Comparison of ENCODE assay signal across 20 mouse cellular contexts in the genomic region with DNA sequence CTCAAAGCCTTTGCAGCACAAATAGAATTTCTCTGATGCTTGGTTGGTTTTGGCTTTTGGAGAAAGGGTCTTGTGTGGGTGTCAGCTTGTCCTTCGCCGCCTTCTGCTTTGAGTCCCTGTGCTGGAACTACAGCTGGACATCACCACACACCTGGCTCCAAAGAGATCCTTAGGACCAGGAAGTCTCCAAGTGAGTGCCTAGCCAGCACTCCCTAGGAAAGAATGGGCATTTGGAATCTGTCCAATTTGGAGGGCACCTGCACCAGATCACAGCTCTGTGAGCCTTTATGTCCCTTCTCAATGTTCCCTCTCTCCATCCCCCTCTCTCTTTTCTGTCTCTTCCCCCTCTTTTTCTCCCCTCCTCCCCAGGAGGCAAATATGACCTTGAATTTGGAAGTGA. TPM values are rescaled to one million over a fixed set of nuclear protein-coding genes. Genes with fewer than 3 reads are reported as not detected.
DNase-seq lines count a peak whose midpoint lies in the region; ATAC-seq and TF ChIP-seq lines count a peak whose summit lies in the region.
"Had no signal": no experiment of that assay in that cellular context is flagged by ENCODE, and none has a peak within 500 bp of the region (broad histone marks: within the 10 kb centered on the region; RNA-seq: fewer than 3 reads in every experiment).

No protein-coding gene starts in this region.

- no peaks in the 10 kb centered on the region for H3K9me3 ChIP-seq in lung, postnatal 0 days (ENCODE audit: low read length)
- H3K9me3 ChIP-seq: G1E had no signal

- peak; percentile 63 for ATAC-seq in lung, postnatal 0 days
- ATAC-seq: activated CD4-positive, CD25-positive, alpha-beta regulatory T cell, adult 4 months; CD4-positive, CD25-positive, alpha-beta regulatory T cell, adult 4 months; Patski had no signal

- no peak for TF ChIP-seq EP300 in lung, postnatal 0 days (IDR thresholded peaks at IDR 0.05)

- H3K4me2 ChIP-seq in lung, postnatal 0 days (replicated peaks; ENCODE audit: low read depth, low read length): no peak overlapping the region

- H3K36me3 ChIP-seq in lung, postnatal 0 days (ENCODE audit: insufficient read depth, low read length): no peaks in the 10 kb centered on the region

- no peaks in the 10 kb centered on the region for H3K27me3 ChIP-seq in lung, postnatal 0 days (replicated peaks; ENCODE audit: insufficient read depth, low read length)
- H3K27me3 ChIP-seq: CH12.LX, Patski had no signal

- TF ChIP-seq CTCF in lung, postnatal 0 days (IDR thresholded peaks at IDR 0.05): no peak

- 51% methylated on average over 2 of the region's 2 CpGs for WGBS in lung, postnatal 0 days

- H3K4me1 ChIP-seq in lung, postnatal 0 days (ENCODE audit: insufficient read depth, low read depth, low read length): peaks cover 1% of the 10 kb centered on the region; the same call in 1 of the 2 replicates

- H3K27ac ChIP-seq in lung, postnatal 0 days (ENCODE audit: low read length): no peak overlapping the region

- no peak overlapping the region for H3K4me3 ChIP-seq in lung, postnatal 0 days (ENCODE audit: low read depth, low read length)

- H3K9ac ChIP-seq in lung, postnatal 0 days (replicated peaks; ENCODE audit: low read depth): no peak overlapping the region

- DNase-seq in lung, postnatal 0 days (ENCODE audit: low spot score): peak; percentile 61
- DNase-seq in lung, postnatal 10 days: no peak
- DNase-seq: adrenal gland, adult 2 months; adrenal gland, adult 8-10 months; adrenal gland, postnatal 10 days; adrenal gland, postnatal 14 days; adrenal gland, postnatal 25 days; adrenal gland, postnatal 36 days; B cell, adult 2 months; cerebellum, adult 11 months; cerebellum, adult 11-12 months; cerebellum, adult 18-20 months; cerebellum, adult 2 months had no signal

RNA-seq across cellular contexts. Expression of gene Gm49496, which starts 25.5 kb away (rescaled TPM):
- polyA plus RNA-seq in lung, postnatal 0 days (2015; fragmentation: Nextera tagmentation; extraction: Ambion mirVana): not detected in 2 replicates
- polyA plus RNA-seq: activated CD4-positive, CD25-positive, alpha-beta regulatory T cell, adult 4 months; adrenal gland, adult 2 months; brain, embryonic 14.5 days; C2C12; CD4-positive, CD25-positive, alpha-beta regulatory T cell, adult 4 months; cerebellum, adult 2 months; G1E had no signal

RNA-seq across cellular contexts. Expression of gene Gpbp1, which starts 34.4 kb away (rescaled TPM):
- polyA plus RNA-seq in lung, postnatal 0 days (2015; fragmentation: Nextera tagmentation; extraction: Ambion mirVana): 44.1 and 55.1 TPM in 2 replicates
